Mouse (Mus musculus) testis, adult 2 months (tissue): ENCODE results near the gene Mpg.

Experiments used
- CTCF ChIP-seq: fragments of 200-500 bp; IDR thresholded peaks from 2 replicates; pipeline ENCODE4 v1.5.1; 2012; ENCODE audit warnings: low read depth, mild to moderate bottlenecking, inconsistent platforms, low read length, moderate library complexity; ENCODE audit not compliant: control insufficient read depth, insufficient read depth, insufficient replicate concordance
- POLR2A ChIP-seq: fragments of 200-500 bp; IDR thresholded peaks from 2 replicates; pipeline ENCODE4 v1.6.1; 2012; ENCODE audit warnings: low read depth, mild to moderate bottlenecking, inconsistent platforms, low read length, moderate library complexity; ENCODE audit not compliant: control insufficient read depth

DNA sequence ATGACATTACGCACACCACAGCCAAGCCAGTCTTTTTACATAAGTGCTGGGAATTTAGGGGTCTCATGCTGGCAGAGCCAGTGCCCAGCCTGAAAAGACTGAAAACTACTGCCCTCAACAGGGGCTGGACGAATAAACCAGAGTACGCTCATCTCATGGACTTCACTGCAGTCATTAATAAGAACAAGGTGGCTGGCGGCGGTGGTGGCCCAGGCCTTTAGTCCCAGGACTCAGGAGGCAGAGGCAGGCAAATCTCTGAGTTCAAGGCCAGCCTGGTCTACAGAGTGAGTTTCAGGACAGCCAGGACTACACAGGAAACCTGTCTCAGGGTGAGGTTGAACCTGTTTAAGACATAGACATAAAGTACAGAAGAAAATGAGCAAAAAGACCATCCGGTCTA, 39.9 kb downstream of the Mpg start:
- no peak for TF ChIP-seq POLR2A
- no peak for TF ChIP-seq CTCF
